Mouse (Mus musculus): ENCODE results near the gene Gng10. TPM values are rescaled to one million over a fixed set of nuclear protein-coding genes. Genes with fewer than 3 reads are reported as not detected.

The Gng10 gene
- polyA plus RNA-seq, 1 experiment from 2014 or later, result 137 TPM

DNA sequence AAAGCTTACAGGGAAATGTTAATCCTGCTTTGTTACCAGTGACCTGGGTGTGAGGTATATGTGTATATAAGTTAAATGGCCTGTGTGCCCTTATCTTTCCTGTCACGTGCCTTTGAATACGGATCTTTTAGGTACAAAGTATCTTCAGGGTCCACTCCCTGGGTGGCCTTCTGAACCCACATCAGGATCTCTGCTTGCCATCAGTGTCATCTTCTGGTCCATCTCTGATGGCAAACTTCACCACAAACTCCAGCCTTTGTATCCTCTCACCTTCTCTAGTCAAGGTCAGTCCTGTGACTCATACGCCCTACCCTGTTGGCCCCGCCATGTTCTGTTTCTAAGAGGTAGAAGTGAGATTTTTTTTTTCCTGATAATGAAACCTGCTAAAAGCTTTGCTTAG lies 40.1 kb upstream of the Gng10 start, which contains the start of gene Dnajc25:
Gene Dnajc25 (plus strand): TSS at position 301 of the 400 bp plus-strand sequence.
- ATAC-seq (ENCODE audit: insufficient read depth), result no peak
- WGBS, result 64% methylated on average over 4 of the region's 4 CpGs

DNA sequence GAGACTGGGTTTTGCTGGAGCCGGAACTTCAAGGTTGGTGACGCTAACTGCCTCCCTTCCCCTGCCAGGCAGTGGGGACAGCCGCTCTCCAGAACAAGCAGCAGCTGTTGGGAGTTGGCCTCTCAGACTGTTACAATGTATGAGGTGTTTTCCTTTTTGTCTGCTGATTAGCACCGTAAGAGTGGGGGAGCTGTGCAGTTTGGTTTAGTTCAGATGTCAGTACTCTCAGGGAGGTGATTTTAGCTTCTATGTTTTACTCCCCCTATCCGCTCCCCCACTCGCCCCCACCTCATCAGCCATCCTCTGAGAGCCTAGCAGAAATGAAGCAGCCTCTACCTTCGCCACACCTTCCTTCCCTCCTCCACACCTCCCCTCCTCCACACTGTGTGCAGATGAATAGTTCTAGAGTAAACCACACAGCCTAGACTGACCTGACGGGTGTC lies 39.6 kb upstream of the Gng10 start:
- Histone ChIP-seq H3K27ac (ENCODE audit: low read depth) (no peak overlapping the region), H3K4me1 (ENCODE audit: insufficient read depth) (peaks cover 8% of the 10 kb centered on the region; the same call in 1 of the 2 replicates), H3K9ac (no peak overlapping the region; the same call in 1 of the 2 replicates), H3K9me3 (ENCODE audit: low read depth, low read length) (no peaks in the 10 kb centered on the region), H3K4me3 (ENCODE audit: low read depth, low read length) (no peak overlapping the region), H3K36me3 (ENCODE audit: insufficient read depth) (no peaks in the 10 kb centered on the region), H3K4me2 (no peak overlapping the region), H3K27me3 (ENCODE audit: insufficient read depth, low read length) (no peaks in the 10 kb centered on the region)
- TF ChIP-seq CTCF (IDR thresholded peaks at IDR 0.05; ENCODE audit: low read depth), result no peak
- 31% methylated on average over 8 of the region's 8 CpGs for WGBS
- ATAC-seq (ENCODE audit: insufficient read depth) (no peak), DNase-seq (peak; percentile 31)

More for the DNA sequence above, 40.1 kb upstream of the Gng10 start, which contains the start of gene Dnajc25:
- Histone ChIP-seq H3K36me3 (ENCODE audit: insufficient read depth) (no peaks in the 10 kb centered on the region), H3K9ac (no peak within 1 kb of the TSS; the same call in 1 of the 2 replicates), H3K4me1 (ENCODE audit: insufficient read depth) (peaks cover 8% of the 10 kb centered on the region; the same call in 1 of the 2 replicates), H3K4me2 (no peak within 1 kb of the TSS), H3K27ac (ENCODE audit: low read depth) (no peak within 1 kb of the TSS), H3K27me3 (ENCODE audit: insufficient read depth, low read length) (no peaks in the 10 kb centered on the region), H3K9me3 (ENCODE audit: low read depth, low read length) (no peaks in the 10 kb centered on the region), H3K4me3 (ENCODE audit: low read depth, low read length) (no peak within 1 kb of the TSS)
- DNase-seq, result no peak
- TF ChIP-seq CTCF (IDR thresholded peaks at IDR 0.05; ENCODE audit: low read depth), result no peak

DNA sequence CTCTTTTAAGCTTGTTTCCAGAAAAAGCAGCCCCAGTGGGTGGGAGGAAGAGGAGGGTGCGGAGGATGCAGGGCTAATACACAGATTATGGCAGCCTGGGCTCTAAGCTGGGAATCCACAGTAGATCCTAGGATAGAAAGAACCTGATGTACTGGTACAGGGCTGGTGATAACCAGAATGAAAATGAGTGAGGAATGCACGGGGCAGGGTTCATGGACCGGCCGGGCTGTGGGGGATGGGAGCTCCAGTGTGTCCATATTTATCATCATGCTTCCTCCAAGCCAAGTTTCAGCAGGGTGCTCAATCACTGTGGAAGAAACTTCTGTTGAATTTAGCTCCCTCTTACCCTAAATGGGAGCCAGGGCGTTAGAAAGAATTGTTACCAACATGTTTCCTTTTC lies 37.8 kb upstream of the Gng10 start:
- Histone ChIP-seq H3K9ac (no peak overlapping the region), H3K4me3 (ENCODE audit: low read depth, low read length) (no peak overlapping the region), H3K27me3 (ENCODE audit: insufficient read depth, low read length) (no peaks in the 10 kb centered on the region), H3K4me1 (ENCODE audit: insufficient read depth) (peaks cover 7% of the 10 kb centered on the region; the same call in 1 of the 2 replicates), H3K27ac (ENCODE audit: low read depth) (no peak overlapping the region), H3K9me3 (ENCODE audit: low read depth, low read length) (no peaks in the 10 kb centered on the region), H3K36me3 (ENCODE audit: insufficient read depth) (no peaks in the 10 kb centered on the region), H3K4me2 (no peak overlapping the region)
- TF ChIP-seq CTCF (IDR thresholded peaks at IDR 0.05; ENCODE audit: low read depth), result no peak
- ATAC-seq (ENCODE audit: insufficient read depth) (no peak), DNase-seq (no peak)
- 32% methylated on average over 5 of the region's 5 CpGs for WGBS

DNA sequence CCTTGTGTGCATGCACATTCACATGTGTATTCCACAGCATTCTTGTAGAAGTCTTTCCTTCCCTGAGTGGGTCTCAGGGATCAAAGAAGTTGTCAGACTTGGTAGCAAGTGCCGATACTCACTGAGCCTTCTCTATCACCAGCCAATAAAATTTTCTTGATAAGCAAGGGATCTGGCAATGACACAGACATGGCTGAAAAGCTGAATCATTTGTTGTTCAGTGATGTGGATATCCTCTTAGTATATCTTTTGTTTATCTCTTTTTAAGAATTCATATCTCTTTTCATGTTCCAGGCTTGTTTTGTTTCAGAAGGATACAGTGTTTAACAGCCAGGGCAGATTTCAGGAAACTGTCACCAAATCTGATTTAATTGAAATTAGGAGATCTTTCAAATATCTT lies 36.2 kb upstream of the Gng10 start:
- Histone ChIP-seq H3K27me3 (ENCODE audit: insufficient read depth, low read length) (no peaks in the 10 kb centered on the region), H3K4me2 (no peak overlapping the region), H3K36me3 (ENCODE audit: insufficient read depth) (no peaks in the 10 kb centered on the region), H3K27ac (ENCODE audit: low read depth) (no peak overlapping the region), H3K9me3 (ENCODE audit: low read depth, low read length) (no peaks in the 10 kb centered on the region), H3K4me1 (ENCODE audit: insufficient read depth) (peaks cover 3% of the 10 kb centered on the region; the same call in 1 of the 2 replicates), H3K9ac (no peak overlapping the region; the same call in 1 of the 2 replicates), H3K4me3 (ENCODE audit: low read depth, low read length) (no peak overlapping the region)
- DNase-seq (no peak), ATAC-seq (ENCODE audit: insufficient read depth) (no peak)
- no peak for TF ChIP-seq CTCF (IDR thresholded peaks at IDR 0.05; ENCODE audit: low read depth)
- WGBS, result 59% methylated on average over 1 of the region's 1 CpGs

DNA sequence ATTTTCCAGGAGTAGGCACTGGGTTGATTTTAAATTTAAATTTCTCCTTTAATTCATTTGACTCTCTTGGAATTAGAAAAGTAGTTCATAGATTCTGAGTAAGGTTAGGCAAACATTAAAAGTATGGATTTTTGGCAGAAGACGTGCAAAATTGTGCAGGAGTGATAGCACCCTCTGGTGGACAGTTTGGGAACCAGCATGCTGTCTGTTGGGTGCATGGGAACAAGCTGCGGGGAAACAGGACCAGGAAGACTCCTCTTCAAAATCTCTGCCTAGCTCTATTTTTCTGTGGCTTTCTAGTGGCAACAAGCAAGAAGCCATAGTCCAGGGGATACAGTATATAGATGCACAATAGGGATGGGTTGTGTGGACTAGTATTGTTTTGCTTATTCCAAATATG lies 35.2 kb upstream of the Gng10 start:
- Histone ChIP-seq H3K4me2 (no peak overlapping the region), H3K4me3 (ENCODE audit: low read depth, low read length) (no peak overlapping the region), H3K4me1 (ENCODE audit: insufficient read depth) (peaks cover 10% of the 10 kb centered on the region; the same call in 1 of the 2 replicates), H3K36me3 (ENCODE audit: insufficient read depth) (no peaks in the 10 kb centered on the region), H3K9me3 (ENCODE audit: low read depth, low read length) (no peaks in the 10 kb centered on the region), H3K9ac (no peak overlapping the region), H3K27ac (ENCODE audit: low read depth) (no peak overlapping the region), H3K27me3 (ENCODE audit: insufficient read depth, low read length) (no peaks in the 10 kb centered on the region)
- WGBS, result 8% methylated on average over 2 of the region's 2 CpGs
- no peak for ATAC-seq (ENCODE audit: insufficient read depth)
- peak; percentile 90 for TF ChIP-seq CTCF (IDR thresholded peaks at IDR 0.05; ENCODE audit: low read depth)
- DNase-seq, result peak; percentile 91

DNA sequence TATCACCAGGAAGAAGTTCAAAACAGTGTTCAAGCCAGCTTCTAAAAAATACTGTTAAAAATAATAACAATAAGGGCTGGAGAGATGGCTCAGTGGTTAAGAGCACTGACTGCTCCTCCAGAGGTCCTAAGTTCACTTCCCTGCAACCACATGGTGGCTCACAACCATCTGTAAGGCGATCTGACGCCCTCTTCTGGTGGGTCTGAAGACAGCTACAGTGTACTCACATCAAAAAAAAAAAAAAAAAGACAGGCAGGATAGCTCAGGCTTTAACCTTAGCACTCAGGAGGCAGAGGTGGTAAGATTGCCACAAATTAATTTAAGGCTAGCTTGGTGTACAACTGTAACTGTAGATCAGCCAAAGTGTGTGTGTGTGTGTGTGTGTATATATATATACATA lies 34.3 kb upstream of the Gng10 start:
- peak; percentile 33 for TF ChIP-seq CTCF (IDR thresholded peaks at IDR 0.05; ENCODE audit: low read depth)
- Histone ChIP-seq H3K4me3 (ENCODE audit: low read depth, low read length) (no peak overlapping the region), H3K27me3 (ENCODE audit: insufficient read depth, low read length) (no peaks in the 10 kb centered on the region), H3K36me3 (ENCODE audit: insufficient read depth) (no peaks in the 10 kb centered on the region), H3K4me2 (no peak overlapping the region), H3K9ac (no peak overlapping the region), H3K27ac (ENCODE audit: low read depth) (no peak overlapping the region), H3K9me3 (ENCODE audit: low read depth, low read length) (no peaks in the 10 kb centered on the region), H3K4me1 (ENCODE audit: insufficient read depth) (peaks cover 11% of the 10 kb centered on the region; the same call in 1 of the 2 replicates)
- DNase-seq (peak; percentile 17), ATAC-seq (ENCODE audit: insufficient read depth) (no peak)
- 2% methylated on average over 2 of the region's 2 CpGs for WGBS

DNA sequence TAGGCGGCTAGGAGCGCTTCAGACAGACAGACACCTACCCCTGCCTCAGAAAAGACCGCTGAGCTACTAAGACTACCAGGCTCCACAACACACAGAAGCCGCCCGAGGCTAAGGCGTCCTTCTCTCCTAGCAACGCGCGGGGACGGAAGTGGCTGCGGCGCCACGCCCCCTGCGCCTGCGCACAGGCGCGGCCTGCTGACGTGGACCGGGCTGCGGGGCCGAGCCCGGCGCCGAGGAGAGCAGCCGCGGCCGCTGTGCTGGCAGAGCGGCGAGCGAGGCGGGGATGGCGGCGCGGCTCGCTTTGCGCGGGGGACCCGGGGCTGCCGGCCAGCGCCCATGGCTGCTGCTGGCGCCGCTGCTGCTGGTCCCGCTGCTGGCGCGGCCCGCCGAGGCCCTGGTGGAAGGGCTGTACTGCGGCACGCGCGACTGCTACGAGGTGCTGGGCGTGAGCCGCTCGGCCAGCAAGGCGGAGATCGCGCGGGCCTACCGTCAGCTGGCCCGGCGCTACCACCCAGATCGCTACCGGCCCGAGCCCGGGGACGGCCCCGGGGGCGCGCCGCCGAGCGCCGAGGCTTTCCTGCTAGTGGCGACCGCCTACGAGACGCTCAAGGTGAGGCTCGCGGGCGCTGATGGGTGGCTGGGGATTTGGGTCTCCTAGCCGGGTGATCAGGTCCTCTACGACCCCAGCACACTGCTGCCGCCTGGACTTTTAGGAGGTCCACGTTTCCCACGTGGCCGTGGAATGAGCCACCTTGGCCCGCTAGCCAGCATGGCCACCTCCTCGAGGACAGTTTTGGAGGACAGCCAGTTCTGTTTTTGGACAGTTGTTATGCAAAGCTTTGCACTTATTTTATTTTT lies 31.7 kb upstream of the Gng10 start, which contains the start of gene Gm20503:
Gene Gm20503 (plus strand): TSS at position 263 of the 858 bp plus-strand sequence.
- H3K4me1 ChIP-seq (ENCODE audit: insufficient read depth), result peaks cover 11% of the 10 kb centered on the region; the same call in 1 of the 2 replicates
- peak within 1 kb of the TSS; percentile 88 for H3K9ac ChIP-seq
- H3K9me3 ChIP-seq (ENCODE audit: low read depth, low read length), result no peaks in the 10 kb centered on the region
- H3K27me3 ChIP-seq (ENCODE audit: insufficient read depth, low read length), result no peaks in the 10 kb centered on the region
- H3K4me3 ChIP-seq (ENCODE audit: low read depth, low read length), result peak within 1 kb of the TSS; percentile 92
- peak; percentile 99 for ATAC-seq (ENCODE audit: insufficient read depth)
- DNase-seq, result peak; percentile 97
- peak within 1 kb of the TSS; percentile 88 for H3K27ac ChIP-seq (ENCODE audit: low read depth)
- no peaks in the 10 kb centered on the region for H3K36me3 ChIP-seq (ENCODE audit: insufficient read depth)
- WGBS, result under 1% methylated on average over 67 of the region's 89 CpGs
- TF ChIP-seq CTCF (IDR thresholded peaks at IDR 0.05; ENCODE audit: low read depth), result no peak
- peak within 1 kb of the TSS; percentile 87 for H3K4me2 ChIP-seq

Data from lung, embryonic 14.5 days (tissue).